11 mouse cellular contexts compared by ENCODE assay signal in genomic region chr5:140564896-140565295, GRCm38 (mm10). TPM values are rescaled to one million over a fixed set of nuclear protein-coding genes. Genes with fewer than 3 reads are reported as not detected.
DNase-seq lines count a peak whose midpoint lies in the region; ATAC-seq lines count a peak whose summit lies in the region.
"Had no signal": no experiment of that assay in that cellular context is flagged by ENCODE, and none has a peak within 500 bp of the region (broad histone marks: within the 10 kb centered on the region; RNA-seq: fewer than 3 reads in every experiment).

TSS of gene Grifin (minus strand) at chr5:140565071.

- DNase-seq in forebrain, embryonic 11.5 days (ENCODE audit: low spot score): no peak
- no peak for DNase-seq in kidney, postnatal 10 days
- DNase-seq in adrenal gland, postnatal 36 days: no peak
- DNase-seq in adrenal gland, adult 18-20 months (ENCODE audit: low spot score in 2 of 2): no peak

- H3K4me2 ChIP-seq in forebrain, embryonic 15.5 days (replicated peaks): no peak within 1 kb of the TSS
- no peak within 1 kb of the TSS for H3K4me2 ChIP-seq in forebrain, embryonic 11.5 days (ENCODE audit: low read depth, low read length, severe bottlenecking)
- H3K4me2 ChIP-seq in kidney, embryonic 16.5 days (replicated peaks; ENCODE audit: low read depth, low read length): no peak within 1 kb of the TSS
- H3K4me2 ChIP-seq in intestine, embryonic 15.5 days (replicated peaks): no peak within 1 kb of the TSS
- no peak within 1 kb of the TSS for H3K4me2 ChIP-seq in stomach, embryonic 14.5 days (replicated peaks; ENCODE audit: low read depth, low read length)

- no peak within 1 kb of the TSS for H3K9ac ChIP-seq in forebrain, embryonic 15.5 days (replicated peaks)
- H3K9ac ChIP-seq in forebrain, embryonic 11.5 days (ENCODE audit: low read length): no peak within 1 kb of the TSS
- no peak within 1 kb of the TSS for H3K9ac ChIP-seq in kidney, embryonic 16.5 days (replicated peaks; ENCODE audit: low read length)
- no peak within 1 kb of the TSS for H3K9ac ChIP-seq in intestine, embryonic 15.5 days
- no peak within 1 kb of the TSS for H3K9ac ChIP-seq in stomach, embryonic 14.5 days (replicated peaks; ENCODE audit: low read depth, low read length)

- H3K4me1 ChIP-seq in forebrain, embryonic 15.5 days: peaks cover 6% of the 10 kb centered on the region; the same call in 1 of the 2 replicates
- H3K4me1 ChIP-seq in forebrain, embryonic 11.5 days (replicated peaks; ENCODE audit: control insufficient read depth, insufficient read depth, low read length): peaks cover 10% of the 10 kb centered on the region
- peaks cover 28% of the 10 kb centered on the region for H3K4me1 ChIP-seq in kidney, embryonic 16.5 days (ENCODE audit: insufficient read depth, low read length)
- peaks cover 28% of the 10 kb centered on the region for H3K4me1 ChIP-seq in intestine, embryonic 15.5 days (replicated peaks)
- peaks cover 27% of the 10 kb centered on the region for H3K4me1 ChIP-seq in stomach, embryonic 14.5 days (ENCODE audit: control insufficient read depth, insufficient read depth, low read length)

- no peak within 1 kb of the TSS for H3K4me3 ChIP-seq in forebrain, embryonic 15.5 days
- no peak within 1 kb of the TSS for H3K4me3 ChIP-seq in forebrain, embryonic 11.5 days (ENCODE audit: low read depth, low read length)
- no peak within 1 kb of the TSS for H3K4me3 ChIP-seq in kidney, embryonic 16.5 days (ENCODE audit: low read length)
- H3K4me3 ChIP-seq in intestine, embryonic 15.5 days (replicated peaks): no peak within 1 kb of the TSS
- H3K4me3 ChIP-seq in stomach, embryonic 14.5 days (ENCODE audit: low read depth, low read length): no peak within 1 kb of the TSS

- H3K27ac ChIP-seq in forebrain, embryonic 15.5 days (replicated peaks): 0 out of 2 replicates have a peak within 1 kb of the TSS, but pooled peaks have one; percentile 8
- H3K27ac ChIP-seq in forebrain, embryonic 11.5 days (ENCODE audit: low read depth, low read length): no peak within 1 kb of the TSS
- peak within 1 kb of the TSS; percentile 68; the same call in 1 of the 2 replicates for H3K27ac ChIP-seq in kidney, embryonic 16.5 days (ENCODE audit: low read length)
- peak within 1 kb of the TSS; percentile 51; the same call in 1 of the 2 replicates for H3K27ac ChIP-seq in intestine, embryonic 15.5 days
- peak within 1 kb of the TSS; percentile 66; the same call in 1 of the 2 replicates for H3K27ac ChIP-seq in stomach, embryonic 14.5 days (ENCODE audit: low read length)

- no peak for ATAC-seq in forebrain, embryonic 15.5 days (replicated peaks)
- ATAC-seq in forebrain, embryonic 11.5 days (replicated peaks; ENCODE audit: low FRiP score): no peak
- no peak for ATAC-seq in kidney, embryonic 16.5 days (ENCODE audit: low FRiP score, low TSS enrichment)
- peak; percentile 48; the same call in 1 of the 2 replicates for ATAC-seq in intestine, embryonic 15.5 days
- ATAC-seq in stomach, embryonic 14.5 days (ENCODE audit: insufficient number of reproducible peaks, insufficient read depth, low FRiP score, low read depth): 0 out of 2 replicates have a peak, but pooled peaks have one; percentile 5
- ATAC-seq: lung, postnatal 0 days had no signal

- no peaks in the 10 kb centered on the region for H3K27me3 ChIP-seq in forebrain, embryonic 15.5 days
- no peaks in the 10 kb centered on the region for H3K27me3 ChIP-seq in forebrain, embryonic 11.5 days (ENCODE audit: control insufficient read depth, insufficient read depth, low read length)
- H3K27me3 ChIP-seq in kidney, embryonic 16.5 days (ENCODE audit: insufficient read depth, low read length): no peaks in the 10 kb centered on the region
- no peaks in the 10 kb centered on the region for H3K27me3 ChIP-seq in intestine, embryonic 15.5 days (replicated peaks)
- no peaks in the 10 kb centered on the region for H3K27me3 ChIP-seq in stomach, embryonic 14.5 days (ENCODE audit: control insufficient read depth, insufficient read depth, low read length)

- H3K36me3 ChIP-seq in forebrain, embryonic 15.5 days: no peaks in the 10 kb centered on the region
- H3K36me3 ChIP-seq in forebrain, embryonic 11.5 days (ENCODE audit: control insufficient read depth, insufficient read depth, low read length): no peaks in the 10 kb centered on the region
- no peaks in the 10 kb centered on the region for H3K36me3 ChIP-seq in kidney, embryonic 16.5 days (ENCODE audit: insufficient read depth, low read length)
- no peaks in the 10 kb centered on the region for H3K36me3 ChIP-seq in intestine, embryonic 15.5 days
- no peaks in the 10 kb centered on the region for H3K36me3 ChIP-seq in stomach, embryonic 14.5 days (ENCODE audit: control insufficient read depth, insufficient read depth, low read length)

- no peaks in the 10 kb centered on the region for H3K9me3 ChIP-seq in forebrain, embryonic 15.5 days
- no peaks in the 10 kb centered on the region for H3K9me3 ChIP-seq in forebrain, embryonic 11.5 days (ENCODE audit: control insufficient read depth, low read length)
- no peaks in the 10 kb centered on the region for H3K9me3 ChIP-seq in kidney, embryonic 16.5 days (ENCODE audit: low read length)
- H3K9me3 ChIP-seq in intestine, embryonic 15.5 days: no peaks in the 10 kb centered on the region
- no peaks in the 10 kb centered on the region for H3K9me3 ChIP-seq in stomach, embryonic 14.5 days (ENCODE audit: control insufficient read depth, low read depth, low read length)

- WGBS in forebrain, embryonic 15.5 days: 85% methylated on average over 4 of the region's 4 CpGs
- 80% methylated on average over 4 of the region's 4 CpGs for WGBS in forebrain, embryonic 11.5 days
- 84% methylated on average over 4 of the region's 4 CpGs for WGBS in kidney, embryonic 16.5 days
- WGBS in intestine, embryonic 15.5 days: 73% methylated on average over 4 of the region's 4 CpGs
- WGBS in stomach, embryonic 14.5 days: 69% methylated on average over 4 of the region's 4 CpGs

RNA-seq across cellular contexts. Expression of gene Grifin, which starts in this region (rescaled TPM):
- polyA plus RNA-seq in forebrain, embryonic 15.5 days (2015; fragmentation: Nextera tagmentation; extraction: Ambion mirVana): 0.33 TPM in 1 of 2 replicates, not detected in the other
- polyA plus RNA-seq in forebrain, embryonic 11.5 days (2014; fragmentation: Nextera tagmentation; extraction: Ambion mirVana): not detected in 2 replicates
- 0.27 TPM in 1 of 2 replicates, not detected in the other for polyA plus RNA-seq in kidney, embryonic 16.5 days (2015; fragmentation: Nextera tagmentation; extraction: Ambion mirVana)
- 0.49 and 0.58 TPM in 2 replicates for polyA plus RNA-seq in intestine, embryonic 15.5 days (2015; fragmentation: Nextera tagmentation; extraction: Ambion mirVana)
- 0.74 TPM in 1 of 2 replicates, not detected in the other for polyA plus RNA-seq in stomach, embryonic 14.5 days (2014; fragmentation: Nextera tagmentation; extraction: Ambion mirVana)
- total RNA-seq in adrenal gland, postnatal 36 days (2021): not detected
- total RNA-seq in adrenal gland, adult 18-20 months (2021): not detected
- total RNA-seq: layer of hippocampus, postnatal 14 days had no signal
- polyA plus RNA-seq: C2C12; lung, postnatal 0 days had no signal

Comparison
In these comparisons a context has a peak if more than half of its experiments do, and no peak if none do; other contexts are left out.
1. Peak in ATAC-seq and H3K27ac ChIP-seq in intestine, embryonic 15.5 days; RNA of the gene not detected or under 1 TPM.
2. Peak in ATAC-seq and H3K27ac ChIP-seq in stomach, embryonic 14.5 days; RNA of the gene not detected or under 1 TPM.